Mouse (Mus musculus) heart, postnatal 36 days (tissue): ENCODE measurements at regions not wholly inside any gene's neighbourhood (a gene's known extent, or its start where the extent isn't known, plus 50 kb on each side); places are given as distances from the start of the nearest gene placed in this dataset.

Experiments used
- microRNA-seq, 2 experiments: library from miRNA; unstranded; fragments of <30 nt; microRNA quantifications; one replicate each; pipeline ENCODE4 v1.2.0; 2021; ENCODE audit warnings: borderline number of aligned reads in 2 of 2

Small RNAs in the stretch of these regions (microRNA-seq; reads per million reads assigned to microRNA genes)
- gene Gm23364, result 0 reads per million in 2 experiments
